Mouse (Mus musculus): ENCODE data around the gene Pcgf3. TPM values are rescaled to one million over a fixed set of nuclear protein-coding genes. Genes with fewer than 3 reads are reported as not detected.
"Not testable (repeated sequence)": the region's sequence is repeated elsewhere in the genome, so short reads cannot be mapped to it uniquely, and the experiment has no call there.

Pcgf3 gene
- polyA plus RNA-seq, 1 experiment from 2014 or later: 19.9 TPM

DNA sequence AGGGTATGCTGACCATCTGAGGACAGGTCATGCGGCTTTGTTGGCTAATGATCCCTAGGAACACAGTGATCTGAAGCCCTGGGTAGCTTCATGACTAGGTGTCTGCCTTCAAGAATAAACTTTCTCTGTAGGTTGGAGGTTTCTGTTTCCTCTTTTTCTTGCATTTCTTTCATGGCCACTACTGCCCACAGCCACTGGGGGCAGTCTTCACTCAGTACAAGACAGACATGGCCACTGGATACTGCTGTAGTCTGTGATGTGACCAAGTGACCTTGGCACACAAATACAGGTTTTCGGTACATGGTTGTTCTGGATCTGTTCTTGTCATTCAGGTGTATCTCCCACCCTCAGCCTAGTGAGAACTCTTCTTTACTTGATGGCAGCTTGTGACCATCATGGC lies 24.2 kb downstream of the Pcgf3 start:
- Histone ChIP-seq H3K9me3 (no peaks in the 10 kb centered on the region), H3K27ac (no peak overlapping the region), H3K4me3 (no peak overlapping the region), H3K36me3 (peaks cover 58% of the 10 kb centered on the region), H3K27me3 (ENCODE audit: insufficient read depth, poor library complexity, severe bottlenecking) (no peaks in the 10 kb centered on the region), H3K4me1 (no peaks in the 10 kb centered on the region)
- WGBS: 92% methylated on average over 2 of the region's 2 CpGs
- no peak for DNase-seq (ENCODE audit: low spot score)

DNA sequence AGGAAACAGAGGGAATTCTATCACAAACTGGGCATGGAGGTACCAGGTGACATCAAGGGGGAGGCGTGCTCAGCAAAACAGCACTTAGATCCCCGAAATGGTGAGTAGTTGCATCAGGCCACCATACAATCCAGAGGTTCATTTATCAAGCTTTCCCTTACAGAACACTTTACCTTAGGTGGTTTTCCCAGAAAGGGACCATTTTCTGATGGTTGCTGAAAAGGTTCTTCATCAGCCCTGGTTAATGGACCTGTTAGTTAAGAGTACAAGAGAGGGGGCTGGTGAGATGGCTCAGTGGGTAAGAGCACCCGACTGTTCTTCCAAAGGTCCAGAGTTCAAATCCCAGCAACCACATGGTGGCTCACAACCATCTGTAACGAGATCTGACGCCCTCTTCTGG lies 25.1 kb downstream of the Pcgf3 start:
- H3K27me3 ChIP-seq (ENCODE audit: insufficient read depth, poor library complexity, severe bottlenecking); H3K9me3 ChIP-seq; H3K27ac ChIP-seq; DNase-seq (ENCODE audit: low spot score); H3K4me3 ChIP-seq; H3K4me1 ChIP-seq: not testable (repeated sequence)
- peaks cover 67% of the 10 kb centered on the region for H3K36me3 ChIP-seq
- 92% methylated on average over 5 of the region's 5 CpGs for WGBS

DNA sequence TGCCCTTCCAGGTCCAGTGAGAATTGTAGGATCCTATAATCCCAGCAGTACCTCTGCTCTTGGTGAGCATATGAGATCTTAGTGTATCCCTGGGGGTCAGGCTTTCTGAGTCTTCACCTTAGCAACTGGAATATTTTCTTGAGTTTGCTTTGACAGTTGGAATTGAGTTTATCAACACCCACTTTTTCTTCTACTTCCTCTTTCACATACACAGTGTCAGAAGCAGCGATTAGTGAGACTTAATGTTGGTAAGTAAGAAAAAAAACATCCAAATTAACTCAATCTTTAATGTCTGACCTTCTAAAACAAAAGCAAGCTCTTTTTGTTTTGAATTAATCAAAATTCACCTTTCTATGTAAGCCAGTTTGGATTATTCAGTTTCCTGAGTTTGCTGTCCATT lies 40.5 kb downstream of the Pcgf3 start:
- no peaks in the 10 kb centered on the region for H3K4me1 ChIP-seq
- 91% methylated on average over 1 of the region's 1 CpGs for WGBS
- no peaks in the 10 kb centered on the region for H3K9me3 ChIP-seq
- H3K36me3 ChIP-seq: peaks cover 89% of the 10 kb centered on the region
- H3K27ac ChIP-seq: no peak overlapping the region
- no peak for DNase-seq (ENCODE audit: low spot score)
- no peak overlapping the region for H3K4me3 ChIP-seq
- no peaks in the 10 kb centered on the region for H3K27me3 ChIP-seq (ENCODE audit: insufficient read depth, poor library complexity, severe bottlenecking)

DNA sequence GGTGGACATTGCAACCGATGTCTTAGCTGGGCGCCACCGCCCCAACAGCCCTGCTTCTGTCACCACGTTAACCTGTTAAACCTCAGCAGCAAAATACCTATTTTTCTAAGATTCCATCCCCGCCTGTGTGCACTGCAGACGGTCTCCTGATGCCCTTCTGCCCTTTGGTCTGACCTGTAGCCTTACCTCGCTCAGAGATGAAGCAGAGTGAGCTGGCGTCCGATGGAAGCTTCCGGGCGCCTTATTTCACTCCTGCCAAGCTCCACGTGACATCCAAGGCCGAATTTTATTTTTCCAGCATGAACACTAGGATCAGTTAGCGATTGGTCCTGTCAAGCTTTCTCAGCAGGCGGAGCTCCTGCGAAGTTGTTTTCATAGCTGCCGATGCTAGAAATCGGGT lies 41.3 kb downstream of the Pcgf3 start:
- Histone ChIP-seq H3K4me1 (no peaks in the 10 kb centered on the region), H3K4me3 (no peak overlapping the region), H3K27me3 (ENCODE audit: insufficient read depth, poor library complexity, severe bottlenecking) (no peaks in the 10 kb centered on the region), H3K9me3 (no peaks in the 10 kb centered on the region), H3K36me3 (peaks cover 83% of the 10 kb centered on the region), H3K27ac (no peak overlapping the region)
- WGBS: 90% methylated on average over 18 of the region's 18 CpGs
- no peak for DNase-seq (ENCODE audit: low spot score)

DNA sequence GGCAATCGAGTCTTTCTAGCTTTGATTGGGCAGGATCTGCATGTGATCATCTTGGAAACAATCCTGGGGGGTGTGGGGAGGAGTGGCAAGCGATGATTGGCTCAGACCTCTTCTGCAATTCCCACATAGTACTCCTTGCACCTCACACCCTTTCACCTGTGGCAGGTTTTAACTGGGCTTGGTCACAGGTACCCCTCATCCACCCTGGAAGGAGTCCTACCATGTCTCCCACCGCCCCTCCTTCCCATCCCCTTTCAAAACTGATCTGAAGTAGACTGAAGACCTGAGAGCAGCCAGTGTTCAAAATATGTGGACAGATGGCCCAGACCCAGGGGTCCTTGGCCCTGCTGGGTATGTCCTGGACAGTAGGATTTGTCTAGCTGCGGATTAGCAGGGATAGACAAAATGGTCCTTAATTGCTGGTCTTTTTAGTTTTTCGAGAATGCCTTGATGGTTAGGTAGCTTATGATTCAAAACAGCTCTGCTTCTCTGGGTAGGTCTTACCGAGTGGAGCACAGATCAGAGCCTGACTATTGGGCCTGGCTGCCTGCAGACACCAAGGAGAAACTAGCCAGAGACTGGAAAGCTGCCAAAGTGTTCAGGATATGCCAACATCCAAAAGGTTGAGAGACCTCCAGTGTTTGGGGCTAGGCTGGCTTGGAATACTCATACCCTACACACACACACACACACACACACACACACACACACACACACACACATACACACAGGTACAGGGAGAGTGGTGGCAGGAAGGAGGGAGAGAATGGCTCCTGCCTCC lies 54.7 kb downstream of the Pcgf3 start:
- peak; percentile 22 for DNase-seq (ENCODE audit: low spot score)
- no peak overlapping the region for H3K27ac ChIP-seq
- no peak overlapping the region for H3K4me3 ChIP-seq
- no peaks in the 10 kb centered on the region for H3K27me3 ChIP-seq (ENCODE audit: insufficient read depth, poor library complexity, severe bottlenecking)
- H3K4me1 ChIP-seq: no peaks in the 10 kb centered on the region
- no peaks in the 10 kb centered on the region for H3K36me3 ChIP-seq
- WGBS: 66% methylated on average over 6 of the region's 6 CpGs
- no peaks in the 10 kb centered on the region for H3K9me3 ChIP-seq

DNA sequence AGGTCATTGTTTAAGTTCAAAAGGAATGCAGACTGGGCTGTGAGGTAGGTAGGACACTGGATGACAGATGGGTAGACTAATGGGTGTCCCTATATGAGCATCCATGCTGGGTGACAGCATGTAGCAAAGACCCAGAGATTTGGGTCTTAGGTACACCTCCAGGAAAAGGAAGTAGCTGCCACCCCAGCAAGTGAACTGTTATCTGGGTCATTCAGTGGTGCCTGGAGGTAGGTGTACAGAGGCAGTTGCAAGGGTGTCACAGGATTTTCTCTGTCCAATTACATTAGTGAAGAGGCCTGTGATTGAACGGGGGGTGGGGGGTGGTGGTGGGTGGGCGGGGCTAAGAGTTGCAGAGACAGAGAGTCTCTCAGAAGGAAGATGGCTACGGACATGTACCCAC lies 55.6 kb downstream of the Pcgf3 start:
- no peaks in the 10 kb centered on the region for H3K36me3 ChIP-seq
- WGBS: 79% methylated on average over 3 of the region's 3 CpGs
- DNase-seq (ENCODE audit: low spot score): no peak
- H3K27me3 ChIP-seq (ENCODE audit: insufficient read depth, poor library complexity, severe bottlenecking): no peaks in the 10 kb centered on the region
- H3K27ac ChIP-seq: no peak overlapping the region
- H3K4me3 ChIP-seq: no peak overlapping the region
- H3K9me3 ChIP-seq: no peaks in the 10 kb centered on the region
- no peaks in the 10 kb centered on the region for H3K4me1 ChIP-seq

DNA sequence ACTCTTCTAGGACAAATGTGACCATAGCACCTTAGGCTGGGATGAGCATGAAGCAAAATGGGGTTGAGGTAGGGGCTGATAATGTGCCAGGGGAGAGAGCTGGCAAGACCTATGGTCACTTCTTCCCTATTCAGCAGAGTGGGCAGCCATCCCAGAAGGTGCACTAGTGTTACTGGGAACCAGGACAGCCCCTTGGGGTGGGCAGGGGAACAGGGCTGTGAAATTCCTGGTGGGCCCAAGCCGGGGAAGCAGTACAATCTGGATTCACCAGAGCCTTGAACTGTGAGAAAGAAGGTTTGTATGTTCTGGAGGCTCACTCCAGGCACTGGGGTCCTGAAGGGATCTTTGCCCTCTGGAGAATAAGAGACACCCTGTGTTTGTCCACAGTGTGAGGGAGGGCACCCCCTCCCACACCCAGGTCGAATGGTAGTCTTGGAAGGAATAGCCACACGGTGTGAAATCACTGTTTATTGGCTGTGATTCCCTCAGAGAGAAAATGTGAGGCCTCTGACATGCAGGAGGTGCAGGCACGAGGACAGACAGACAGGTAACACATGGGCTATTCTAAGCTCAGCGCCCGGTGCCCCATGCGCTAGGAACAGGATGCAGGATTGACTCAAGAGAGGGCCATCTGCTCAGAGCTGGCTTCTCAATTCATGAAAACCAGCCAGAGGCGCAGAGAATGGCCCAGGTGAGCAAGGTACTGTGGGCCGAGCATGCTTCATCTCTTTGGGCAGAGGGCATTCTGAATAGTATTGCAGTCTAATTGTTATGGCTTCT lies 57.3 kb downstream of the Pcgf3 start:
- H3K4me3 ChIP-seq: no peak overlapping the region
- no peaks in the 10 kb centered on the region for H3K9me3 ChIP-seq
- H3K4me1 ChIP-seq: no peaks in the 10 kb centered on the region
- H3K27ac ChIP-seq: no peak overlapping the region
- H3K36me3 ChIP-seq: no peaks in the 10 kb centered on the region
- 75% methylated on average over 9 of the region's 9 CpGs for WGBS
- H3K27me3 ChIP-seq (ENCODE audit: insufficient read depth, poor library complexity, severe bottlenecking): no peaks in the 10 kb centered on the region
- DNase-seq (ENCODE audit: low spot score): peak; percentile 61

DNA sequence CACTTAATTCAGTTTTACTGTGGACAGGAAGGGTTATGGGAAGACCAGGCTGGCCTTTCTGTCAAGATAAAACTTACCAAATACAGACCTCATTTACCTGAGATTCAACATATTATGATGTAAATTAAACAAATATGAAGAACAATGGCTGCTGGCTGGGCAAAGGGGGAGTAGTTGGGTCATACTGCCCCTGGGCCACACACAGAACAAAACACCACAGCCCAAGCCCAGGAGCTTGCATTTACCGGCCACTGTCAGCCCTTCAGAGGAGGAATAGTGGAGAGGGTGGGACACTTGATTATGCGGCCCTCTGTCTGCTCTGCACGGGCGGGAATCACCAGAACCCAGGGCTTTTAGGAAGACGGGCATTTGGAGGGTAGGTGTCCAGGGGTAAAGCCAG lies 57.9 kb downstream of the Pcgf3 start:
- H3K4me1 ChIP-seq: no peaks in the 10 kb centered on the region
- no peak overlapping the region for H3K27ac ChIP-seq
- H3K36me3 ChIP-seq: no peaks in the 10 kb centered on the region
- WGBS: 77% methylated on average over 5 of the region's 5 CpGs
- H3K4me3 ChIP-seq: no peak overlapping the region
- H3K27me3 ChIP-seq (ENCODE audit: insufficient read depth, poor library complexity, severe bottlenecking): no peaks in the 10 kb centered on the region
- no peaks in the 10 kb centered on the region for H3K9me3 ChIP-seq
- peak; percentile 33 for DNase-seq (ENCODE audit: low spot score)

DNA sequence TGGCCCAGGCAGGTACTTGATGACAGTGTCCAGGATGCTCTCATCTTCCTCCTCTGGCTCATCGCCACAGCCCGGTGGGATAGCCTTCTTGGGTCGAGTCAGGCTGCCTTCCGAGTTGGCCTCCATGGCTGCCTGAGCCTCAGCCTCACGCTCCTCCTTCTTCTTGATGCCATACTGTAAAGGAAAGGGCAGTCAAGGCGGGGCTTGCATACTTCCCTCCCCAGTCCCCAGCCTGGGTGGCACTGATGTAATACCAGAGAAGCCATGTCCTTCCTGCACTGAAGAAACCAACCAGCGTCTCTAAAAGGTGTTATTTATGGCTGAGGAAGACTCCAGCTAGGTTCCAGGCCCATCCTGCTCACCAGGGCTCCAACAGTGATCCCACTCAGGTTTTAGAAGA lies 59.1 kb downstream of the Pcgf3 start:
- H3K27me3 ChIP-seq (ENCODE audit: insufficient read depth, poor library complexity, severe bottlenecking): no peaks in the 10 kb centered on the region
- DNase-seq (ENCODE audit: low spot score): no peak
- H3K27ac ChIP-seq: no peak overlapping the region
- H3K4me3 ChIP-seq: no peak overlapping the region
- no peaks in the 10 kb centered on the region for H3K4me1 ChIP-seq
- WGBS: 74% methylated on average over 7 of the region's 7 CpGs
- H3K9me3 ChIP-seq: no peaks in the 10 kb centered on the region
- no peaks in the 10 kb centered on the region for H3K36me3 ChIP-seq

DNA sequence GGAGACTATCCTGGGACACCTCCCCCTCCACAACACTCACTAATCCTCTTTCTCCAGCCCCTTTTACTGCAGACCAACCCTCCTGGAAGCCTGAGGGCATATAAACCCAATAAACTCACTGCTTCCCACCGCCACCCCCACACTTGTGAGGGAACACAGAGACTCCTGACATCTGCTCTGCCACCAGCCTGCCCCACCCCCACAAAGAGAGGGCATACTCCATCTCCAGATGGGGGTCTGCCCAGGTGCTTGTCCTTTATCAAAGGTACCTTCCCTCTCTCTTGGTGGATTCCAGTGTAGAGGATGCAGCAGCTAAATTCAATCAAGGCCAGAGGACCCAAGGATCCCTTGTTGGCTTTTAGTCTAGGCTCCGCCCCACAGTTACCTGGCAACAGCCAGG lies 60.0 kb downstream of the Pcgf3 start:
- no peaks in the 10 kb centered on the region for H3K4me1 ChIP-seq
- H3K9me3 ChIP-seq: no peaks in the 10 kb centered on the region
- H3K36me3 ChIP-seq: no peaks in the 10 kb centered on the region
- 56% methylated on average over 2 of the region's 2 CpGs for WGBS
- H3K27me3 ChIP-seq (ENCODE audit: insufficient read depth, poor library complexity, severe bottlenecking): no peaks in the 10 kb centered on the region
- DNase-seq (ENCODE audit: low spot score): no peak
- H3K27ac ChIP-seq: no peak overlapping the region
- H3K4me3 ChIP-seq: no peak overlapping the region

DNA sequence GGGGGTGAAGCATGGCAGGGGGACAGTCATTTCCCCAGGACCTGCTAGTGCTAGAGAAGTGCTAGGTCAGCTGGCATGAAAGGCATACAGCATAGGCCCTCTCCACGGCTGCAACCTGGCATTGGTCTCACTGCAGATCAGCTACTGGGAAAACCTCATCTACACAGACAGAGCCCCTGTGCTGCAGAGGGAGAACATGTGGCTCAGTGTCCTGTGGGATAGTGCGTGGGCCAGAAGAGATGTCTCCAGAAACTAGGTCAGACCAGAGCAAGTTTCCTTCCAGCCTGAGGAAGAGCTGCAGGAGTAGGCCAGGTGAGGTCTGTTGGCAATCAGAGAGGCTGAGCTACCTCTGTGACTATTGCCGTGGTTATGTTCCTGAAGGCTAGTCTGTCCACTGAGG lies 60.9 kb downstream of the Pcgf3 start:
- Histone ChIP-seq H3K9me3 (no peaks in the 10 kb centered on the region), H3K4me1 (no peaks in the 10 kb centered on the region), H3K4me3 (no peak overlapping the region), H3K36me3 (no peaks in the 10 kb centered on the region), H3K27ac (no peak overlapping the region), H3K27me3 (ENCODE audit: insufficient read depth, poor library complexity, severe bottlenecking) (no peaks in the 10 kb centered on the region)
- peak; percentile 42 for DNase-seq (ENCODE audit: low spot score)
- WGBS: 77% methylated on average over 3 of the region's 3 CpGs

DNA sequence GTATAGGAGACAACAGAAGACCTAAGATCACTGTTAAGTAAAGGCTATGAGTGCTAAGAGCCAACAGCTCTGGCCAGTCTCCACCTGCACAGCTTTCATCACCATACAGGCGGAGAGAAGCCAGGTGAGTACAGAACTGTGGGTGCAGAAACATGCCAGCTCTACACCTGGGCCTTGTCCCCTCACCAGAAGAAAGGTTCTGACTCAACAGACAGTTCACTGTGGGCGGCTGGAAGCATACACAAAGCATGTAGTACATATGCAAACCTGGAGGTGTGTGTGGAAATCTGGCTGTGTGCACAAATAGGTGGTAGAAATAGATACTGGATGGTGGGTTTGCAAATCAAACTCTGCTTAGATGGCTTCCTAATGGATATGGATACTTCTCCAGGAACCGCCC lies 61.6 kb downstream of the Pcgf3 start:
- Histone ChIP-seq H3K36me3 (no peaks in the 10 kb centered on the region), H3K9me3 (no peaks in the 10 kb centered on the region), H3K4me1 (no peaks in the 10 kb centered on the region), H3K27me3 (ENCODE audit: insufficient read depth, poor library complexity, severe bottlenecking) (no peaks in the 10 kb centered on the region), H3K4me3 (no peak overlapping the region), H3K27ac (no peak overlapping the region)
- DNase-seq (ENCODE audit: low spot score): no peak
- WGBS: 78% methylated on average over 3 of the region's 3 CpGs

DNA sequence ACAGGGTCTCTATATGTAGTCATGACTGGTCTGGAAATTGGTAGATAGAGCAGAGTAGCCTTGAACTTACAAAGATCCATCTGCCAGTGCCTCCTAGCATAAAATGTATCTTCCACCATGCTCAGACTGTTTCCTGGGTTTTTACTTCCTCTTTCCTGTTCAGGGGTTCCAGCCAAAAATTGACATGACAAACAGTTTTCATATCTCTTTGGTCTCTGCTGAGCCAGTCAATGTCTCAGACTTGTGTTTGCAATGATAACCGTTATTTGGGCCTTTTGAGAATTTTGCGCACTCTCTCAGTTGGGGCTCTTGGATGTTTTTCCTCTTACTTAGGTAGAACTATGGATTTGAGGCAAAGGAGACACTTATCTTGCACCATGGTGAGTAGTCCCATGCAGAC lies 73.2 kb downstream of the Pcgf3 start:
- no peaks in the 10 kb centered on the region for H3K36me3 ChIP-seq
- no peak overlapping the region for H3K4me3 ChIP-seq
- H3K9me3 ChIP-seq: peaks cover 12% of the 10 kb centered on the region; the same call in 1 of the 2 replicates
- no peaks in the 10 kb centered on the region for H3K4me1 ChIP-seq
- no peak for DNase-seq (ENCODE audit: low spot score)
- no peak overlapping the region for H3K27ac ChIP-seq
- 88% methylated on average over 2 of the region's 2 CpGs for WGBS
- H3K27me3 ChIP-seq (ENCODE audit: insufficient read depth, poor library complexity, severe bottlenecking): no peaks in the 10 kb centered on the region
